7 mouse cellular contexts compared by ENCODE assay signal in genomic region chr11:6624619-6625382, GRCm38 (mm10). TPM values are rescaled to one million over a fixed set of nuclear protein-coding genes. Genes with fewer than 3 reads are reported as not detected.
DNase-seq lines count a peak whose midpoint lies in the region; ATAC-seq and TF ChIP-seq lines count a peak whose summit lies in the region.

No protein-coding gene starts in this region.

- TF ChIP-seq EP300 in CH12.LX (IDR thresholded peaks at IDR 0.05; ENCODE audit: low read length): no peak

- H3K27ac ChIP-seq in CH12.LX (ENCODE audit: insufficient read depth, low read depth): no peak overlapping the region
- no peak overlapping the region for H3K27ac ChIP-seq in forebrain, postnatal 0 days (ENCODE audit: low read depth, low read length)
- H3K27ac ChIP-seq in liver, embryonic 13.5 days: peak overlapping the region; percentile 90

- peaks cover 15 to 42% of the 10 kb centered on the region in 2 experiments for H3K4me1 ChIP-seq in CH12.LX (ENCODE audit: control insufficient read depth in 1 of 2, insufficient read depth in 2 of 2)
- peaks cover 15% of the 10 kb centered on the region for H3K4me1 ChIP-seq in forebrain, postnatal 0 days (ENCODE audit: insufficient read depth)
- peaks cover 56% of the 10 kb centered on the region for H3K4me1 ChIP-seq in liver, embryonic 13.5 days (replicated peaks)

- DNase-seq in 416B (ENCODE audit: low read depth) (peak; percentile 28), CH12.LX (ENCODE audit: extremely low read depth) (no peak)
- DNase-seq in forebrain, postnatal 0 days: no peak
- DNase-seq in liver, embryonic 13.5 days: no peak
- DNase-seq in embryo, embryonic 10 days (ENCODE audit: low spot score): no peak
- no peak for DNase-seq in frontal cortex, adult 2 months (ENCODE audit: extremely low spot score in 1 of 2, low spot score in 1 of 2)
- DNase-seq in yolk sac, embryonic 10.5 days (ENCODE audit: low spot score): no peak

- in situ Hi-C loops in CH12.LX (cut with MboI; ENCODE audit: low pct_ligation_motif_present, low pct_unique_long_range_greater_than_20kb, low sequenced_read_pairs): no loop called here

- WGBS in forebrain, postnatal 0 days: 75% methylated on average over 14 of the region's 14 CpGs
- 25% methylated on average over 14 of the region's 14 CpGs for WGBS in liver, embryonic 13.5 days (ENCODE audit: insufficient replicate concordance)

- H3K4me3 ChIP-seq in CH12.LX (replicated peaks in 1 of 3; ENCODE audit: low read depth in 2 of 3, low read length in 2 of 3, poor library complexity in 1 of 3): peak overlapping the region; percentile 60 to 86 (median 81)
- H3K4me3 ChIP-seq in forebrain, postnatal 0 days (ENCODE audit: low read depth, low read length): peak overlapping the region; percentile 77
- H3K4me3 ChIP-seq in liver, embryonic 13.5 days (replicated peaks): peak overlapping the region; percentile 83

- TF ChIP-seq POLR2A in CH12.LX (IDR thresholded peaks at IDR 0.05; ENCODE audit: low read depth, low read length): 0 out of 2 replicates have a peak, but pooled peaks have one; percentile 4

- peak overlapping the region; percentile 83 for H3K4me2 ChIP-seq in CH12.LX (ENCODE audit: insufficient read depth, low read depth, poor library complexity, severe bottlenecking)
- peak overlapping the region; percentile 70 for H3K4me2 ChIP-seq in forebrain, postnatal 0 days (ENCODE audit: low read depth)
- H3K4me2 ChIP-seq in liver, embryonic 13.5 days: peak overlapping the region; percentile 71

- H3K9me3 ChIP-seq in CH12.LX (replicated peaks; ENCODE audit: low read length): no peaks in the 10 kb centered on the region
- H3K9me3 ChIP-seq in forebrain, postnatal 0 days (ENCODE audit: low read length): no peaks in the 10 kb centered on the region
- H3K9me3 ChIP-seq in liver, embryonic 13.5 days (replicated peaks): no peaks in the 10 kb centered on the region

- TF ChIP-seq CTCF in CH12.LX (conservative IDR thresholded peaks at IDR 0.05 in 1 of 2, IDR thresholded peaks at IDR 0.05 in 1 of 2; ENCODE audit: low read depth in 2 of 2, low read length in 2 of 2): no peak
- TF ChIP-seq CTCF in forebrain, postnatal 0 days (IDR thresholded peaks at IDR 0.05; ENCODE audit: low read depth): no peak

- peaks cover 39 to 51% of the 10 kb centered on the region in 2 experiments for H3K36me3 ChIP-seq in CH12.LX (replicated peaks in 1 of 2; ENCODE audit: control insufficient read depth in 1 of 2, insufficient read depth in 1 of 2, low read length in 1 of 2)
- peaks cover 36% of the 10 kb centered on the region for H3K36me3 ChIP-seq in forebrain, postnatal 0 days (ENCODE audit: insufficient read depth)
- peaks cover 51% of the 10 kb centered on the region for H3K36me3 ChIP-seq in liver, embryonic 13.5 days

- H3K79me2 ChIP-seq in CH12.LX (replicated peaks; ENCODE audit: control insufficient read depth, extremely low read depth, insufficient read depth, poor library complexity, severe bottlenecking): peaks cover 45% of the 10 kb centered on the region

- no peak for TF ChIP-seq RAD21 in CH12.LX (IDR thresholded peaks at IDR 0.05; ENCODE audit: low read depth, low read length)

- dilution Hi-C loops in CH12.LX (cut with MboI; ENCODE audit: extremely low pct_ligation_motif_present, extremely low pct_unique_long_range_greater_than_20kb, low sequenced_read_pairs): no loop called here

- ATAC-seq in forebrain, postnatal 0 days: no peak
- no peak for ATAC-seq in liver, embryonic 13.5 days (ENCODE audit: low read depth)

- no peaks in the 10 kb centered on the region for H3K27me3 ChIP-seq in CH12.LX (replicated peaks)
- no peaks in the 10 kb centered on the region for H3K27me3 ChIP-seq in forebrain, postnatal 0 days (ENCODE audit: insufficient read depth, low read length)
- H3K27me3 ChIP-seq in liver, embryonic 13.5 days: no peaks in the 10 kb centered on the region

- peak overlapping the region; percentile 68 for H3K9ac ChIP-seq in CH12.LX (ENCODE audit: insufficient read depth, low read depth)
- H3K9ac ChIP-seq in forebrain, postnatal 0 days: peak overlapping the region; percentile 73
- peak overlapping the region; percentile 81 for H3K9ac ChIP-seq in liver, embryonic 13.5 days

TF ChIP-seq in CH12.LX, 34 proteins besides CTCF, POLR2A, EP300 and RAD21:
- no peak for TF ChIP-seq NELFE (IDR thresholded peaks at IDR 0.05; ENCODE audit: low read depth, low read length)
- no peak for TF ChIP-seq ETS1 (conservative IDR thresholded peaks at IDR 0.05; ENCODE audit: low read depth, low read length)
- no peak for TF ChIP-seq PAX5 (IDR thresholded peaks at IDR 0.05; ENCODE audit: low read length)

RNA-seq across cellular contexts. Expression of gene Tbrg4, which starts 1.1 kb away (rescaled TPM):
- total RNA-seq in CH12.LX (2012; rRNA removed) (93.1 and 118 TPM in 2 replicates), CH12.LX (2014; rRNA removed) (59.3 and 69.0 TPM in 2 replicates)
- polyA plus RNA-seq in CH12.LX (2012; ENCODE audit: insufficient read length, low read depth): 170 and 191 TPM in 2 replicates
- total RNA-seq in forebrain, postnatal 0 days (2014; rRNA removed): 32.2 and 41.9 TPM in 2 replicates
- 30.9 and 31.6 TPM in 2 replicates for polyA plus RNA-seq in forebrain, postnatal 0 days (2015; fragmentation: Nextera tagmentation; extraction: Ambion mirVana)
- 46.1 and 46.2 TPM in 2 replicates for polyA plus RNA-seq in liver, embryonic 13.5 days (2015; fragmentation: Nextera tagmentation; extraction: Ambion mirVana)
- polyA plus RNA-seq in frontal cortex, adult 2 months (2012; rRNA removed): 59.8 and 64.9 TPM in 2 replicates

RNA-seq across cellular contexts. Expression of gene Wap, which starts 13.6 kb away (rescaled TPM):
- total RNA-seq in CH12.LX (2012; rRNA removed): not detected in 2 replicates
- not detected in 2 replicates for total RNA-seq in CH12.LX (2014; rRNA removed)
- polyA plus RNA-seq in CH12.LX (2012; ENCODE audit: insufficient read length, low read depth): not detected in 2 replicates
- not detected in 2 replicates for total RNA-seq in forebrain, postnatal 0 days (2014; rRNA removed)
- not detected in 2 replicates for polyA plus RNA-seq in forebrain, postnatal 0 days (2015; fragmentation: Nextera tagmentation; extraction: Ambion mirVana)
- polyA plus RNA-seq in liver, embryonic 13.5 days (2015; fragmentation: Nextera tagmentation; extraction: Ambion mirVana): not detected in 2 replicates
- polyA plus RNA-seq in frontal cortex, adult 2 months (2012; rRNA removed): not detected in 2 replicates

RNA-seq across cellular contexts. Expression of gene Nacad, which starts 18.9 kb away (rescaled TPM):
- 0.13 TPM in 2 replicates for total RNA-seq in CH12.LX (2012; rRNA removed)
- not detected in 2 replicates for total RNA-seq in CH12.LX (2014; rRNA removed)
- 0.34 TPM in 1 of 2 replicates, not detected in the other for polyA plus RNA-seq in CH12.LX (2012; ENCODE audit: insufficient read length, low read depth)
- 69.4 and 75.6 TPM in 2 replicates for total RNA-seq in forebrain, postnatal 0 days (2014; rRNA removed)
- polyA plus RNA-seq in forebrain, postnatal 0 days (2015; fragmentation: Nextera tagmentation; extraction: Ambion mirVana): 46.4 and 61.3 TPM in 2 replicates
- 5.0 and 5.7 TPM in 2 replicates for polyA plus RNA-seq in liver, embryonic 13.5 days (2015; fragmentation: Nextera tagmentation; extraction: Ambion mirVana)
- polyA plus RNA-seq in frontal cortex, adult 2 months (2012; rRNA removed): 52.2 and 64.5 TPM in 2 replicates

RNA-seq across cellular contexts. Expression of gene Ramp3, which starts 33.5 kb away (rescaled TPM):
- total RNA-seq in CH12.LX (2012; rRNA removed): 0.21 TPM in 1 of 2 replicates, not detected in the other
- total RNA-seq in CH12.LX (2014; rRNA removed): not detected in 2 replicates
- not detected in 2 replicates for polyA plus RNA-seq in CH12.LX (2012; ENCODE audit: insufficient read length, low read depth)
- total RNA-seq in forebrain, postnatal 0 days (2014; rRNA removed): 12.9 and 21.1 TPM in 2 replicates
- 17.6 and 20.0 TPM in 2 replicates for polyA plus RNA-seq in forebrain, postnatal 0 days (2015; fragmentation: Nextera tagmentation; extraction: Ambion mirVana)
- polyA plus RNA-seq in liver, embryonic 13.5 days (2015; fragmentation: Nextera tagmentation; extraction: Ambion mirVana): 0.15 TPM in 1 of 2 replicates, not detected in the other
- polyA plus RNA-seq in frontal cortex, adult 2 months (2012; rRNA removed): 18.5 and 30.4 TPM in 2 replicates
